Mouse (Mus musculus) embryonic facial prominence, embryonic 14.5 days (tissue): ENCODE measurements around the gene Cntnap2. TPM values are rescaled to one million over a fixed set of nuclear protein-coding genes. Genes with fewer than 3 reads are reported as not detected.

Experiments
- ATAC-seq: fragments of 200-750 bp; cut with Nextera tagmentation; 2 replicates; pipeline ENCODE4 v1.8.0; 2017; ENCODE audit warnings: low read depth, moderate number of reproducible peaks, moderate TSS enrichment
- DNase-seq: peaks from one replicate; pipeline ENCODE4 v3.0.0-alpha.2; 2015; ENCODE audit warnings: low spot score
- H3K27ac ChIP-seq: fragments of 300-500 bp; sonication (generic); replicated peaks from 2 replicates; pipeline ENCODE4 v1.5.1; 2014; ENCODE audit warnings: low read depth, mild to moderate bottlenecking, low read length, moderate library complexity
- H3K27me3 ChIP-seq: fragments of 300-500 bp; sonication (generic); replicated peaks from 2 replicates; pipeline ENCODE4 v1.6.1; 2014; ENCODE audit warnings: low read length; ENCODE audit not compliant: control insufficient read depth, insufficient read depth
- H3K36me3 ChIP-seq: fragments of 300-500 bp; sonication (generic); 2 replicates; pipeline ENCODE4 v1.6.1; 2014; ENCODE audit warnings: low read length, mixed read lengths; ENCODE audit not compliant: control insufficient read depth, insufficient read depth
- H3K4me1 ChIP-seq: fragments of 300-500 bp; sonication (generic); 2 replicates; pipeline ENCODE4 v1.6.1; 2014; ENCODE audit warnings: antibody characterized with exemption, low read length; ENCODE audit not compliant: control insufficient read depth, insufficient read depth
- H3K4me2 ChIP-seq: fragments of 300-500 bp; sonication (generic); 2 replicates; pipeline ENCODE4 v1.6.1; 2014; ENCODE audit warnings: low read depth, mild to moderate bottlenecking, low read length, moderate library complexity, mixed read lengths
- H3K4me3 ChIP-seq: fragments of 300-500 bp; sonication (generic); 2 replicates; pipeline ENCODE4 v1.5.1; 2014; ENCODE audit warnings: low read depth, mild to moderate bottlenecking, low read length
- H3K9ac ChIP-seq: fragments of 300-500 bp; sonication (generic); 2 replicates; pipeline ENCODE4 v1.6.1; 2014; ENCODE audit warnings: low read depth, mild to moderate bottlenecking, low read length, moderate library complexity, mixed read lengths
- H3K9me3 ChIP-seq: fragments of 300-500 bp; sonication (generic); 2 replicates; pipeline ENCODE4 v1.6.1; 2016; ENCODE audit warnings: low read length; ENCODE audit not compliant: control insufficient read depth
- WGBS: fragments of 180-500 bp; shearing (Covaris S2); extraction: QIAGEN DNeasy Blood & Tissue Kit; methylation state at CpG from one replicate; pipeline ENCODE4 v1.1.7; 2014; 5-methylcytosine and 5-hydroxymethylcytosine counted together
- polyA plus RNA-seq: library from polyadenylated mRNA; unstranded; fragments of >200 nt; fragmentation: Nextera tagmentation; extraction: Ambion mirVana; gene quantifications from 2 replicates; pipeline ENCODE4 v1.2.1, GENCODE M21; 2014

The Cntnap2 gene
- polyA plus RNA-seq, 1 experiment from 2014 or later, result 2.3 TPM

GRCm38 (mm10) chr6:47043586-47043985 is 1984.4 kb downstream of the Cntnap2 start:
- DNase-seq, result no peak
- Histone ChIP-seq H3K4me3 (no peak overlapping the region), H3K4me1 (no peaks in the 10 kb centered on the region), H3K36me3 (no peaks in the 10 kb centered on the region), H3K27me3 (0 out of 2 replicates have a peak, but pooled peaks cover 5% of the 10 kb centered on the region), H3K9ac (no peak overlapping the region), H3K27ac (no peak overlapping the region), H3K4me2 (no peak overlapping the region), H3K9me3 (no peaks in the 10 kb centered on the region)
- WGBS, result 68% methylated on average over 1 of the region's 1 CpGs
- no peak for ATAC-seq

DNA sequence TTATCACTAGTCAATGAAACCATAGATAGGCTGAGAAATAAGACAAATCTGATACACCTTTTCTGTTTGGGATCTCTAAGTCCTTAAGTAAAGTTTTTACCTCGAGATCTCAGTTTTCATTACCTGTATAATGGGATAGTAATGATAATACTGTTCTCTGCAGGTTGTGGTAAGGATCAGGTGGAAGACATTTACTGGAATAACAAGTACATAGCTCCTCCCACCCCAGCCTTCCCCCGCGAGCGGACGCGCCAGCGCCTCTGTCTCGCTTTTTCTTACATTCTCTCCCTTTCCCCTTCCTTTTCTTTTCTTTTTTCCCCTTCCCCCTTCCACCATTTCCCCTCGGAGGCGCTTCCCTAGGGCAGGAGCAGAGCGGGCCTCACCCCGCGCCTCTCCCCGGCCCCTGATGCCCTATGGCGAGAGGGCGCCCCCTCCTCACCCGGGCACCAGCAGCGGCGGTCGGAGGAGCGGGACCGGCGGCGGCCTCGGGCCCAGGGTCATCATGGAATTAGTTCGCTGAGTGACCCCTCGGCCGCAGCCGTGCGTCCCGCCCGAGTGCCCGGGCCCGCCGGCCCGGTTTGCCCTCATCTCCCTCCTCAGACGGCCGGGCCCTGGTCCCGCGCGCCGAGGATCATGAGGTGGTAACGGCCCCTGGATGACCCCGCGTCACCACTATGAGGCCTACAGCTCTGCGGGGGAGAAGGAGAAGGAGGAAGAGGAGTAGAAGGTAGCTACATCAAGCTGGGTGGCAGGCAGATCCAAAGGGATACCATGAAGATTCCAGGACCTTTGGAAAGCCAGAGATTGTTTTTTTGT is 1985.4 kb downstream of the Cntnap2 start:
- ATAC-seq (no peak), DNase-seq (no peak)
- Histone ChIP-seq H3K4me2 (peak overlapping the region; percentile 61), H3K36me3 (no peaks in the 10 kb centered on the region), H3K27me3 (0 out of 2 replicates have a peak, but pooled peaks cover 5% of the 10 kb centered on the region), H3K9ac (peak overlapping the region; percentile 51; the same call in 1 of the 2 replicates), H3K4me1 (no peaks in the 10 kb centered on the region), H3K9me3 (no peaks in the 10 kb centered on the region), H3K4me3 (peak overlapping the region; percentile 40), H3K27ac (no peak overlapping the region)
- 3% methylated on average over 46 of the region's 46 CpGs for WGBS

GRCm38 (mm10) chr6:47049051-47049450 is 1989.9 kb downstream of the Cntnap2 start:
- Histone ChIP-seq H3K4me3 (no peak overlapping the region), H3K36me3 (no peaks in the 10 kb centered on the region), H3K4me2 (no peak overlapping the region), H3K27me3 (0 out of 2 replicates have a peak, but pooled peaks cover 5% of the 10 kb centered on the region), H3K9me3 (no peaks in the 10 kb centered on the region), H3K27ac (no peak overlapping the region), H3K4me1 (no peaks in the 10 kb centered on the region), H3K9ac (no peak overlapping the region)
- ATAC-seq (no peak), DNase-seq (no peak)
- WGBS, result 46% methylated on average over 5 of the region's 5 CpGs

GRCm38 (mm10) chr6:47050319-47051222 is 1991.4 kb downstream of the Cntnap2 start:
- Histone ChIP-seq H3K27me3 (no peaks in the 10 kb centered on the region), H3K9me3 (no peaks in the 10 kb centered on the region), H3K27ac (no peak overlapping the region), H3K9ac (no peak overlapping the region), H3K4me1 (no peaks in the 10 kb centered on the region), H3K4me3 (no peak overlapping the region), H3K36me3 (no peaks in the 10 kb centered on the region), H3K4me2 (no peak overlapping the region)
- ATAC-seq (no peak), DNase-seq (peak; percentile 13)
- 65% methylated on average over 7 of the region's 7 CpGs for WGBS

DNA sequence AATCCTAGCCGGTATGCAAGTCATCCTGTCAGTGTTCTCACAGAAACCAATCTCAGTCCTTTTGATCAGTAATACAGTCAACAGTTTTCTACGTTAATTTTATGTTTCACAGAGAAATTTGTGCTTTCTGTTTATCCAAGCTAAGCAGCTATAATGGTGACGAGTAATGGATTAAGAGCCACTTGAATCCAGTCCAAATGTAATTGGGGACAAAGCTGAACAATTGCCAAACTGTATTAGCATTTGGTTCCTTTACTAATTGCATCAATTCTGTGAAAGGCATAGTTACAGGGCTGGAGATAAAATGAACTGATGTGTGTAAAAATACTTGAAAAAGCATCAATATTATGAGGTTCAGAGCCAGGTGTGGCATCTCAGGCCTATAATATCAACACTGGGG is 2002.2 kb downstream of the Cntnap2 start:
- no peaks in the 10 kb centered on the region for H3K4me1 ChIP-seq
- WGBS, result 79% methylated on average over 3 of the region's 3 CpGs
- H3K36me3 ChIP-seq, result no peaks in the 10 kb centered on the region
- ATAC-seq (no peak), DNase-seq (no peak)
- no peak overlapping the region for H3K4me3 ChIP-seq
- no peak overlapping the region for H3K4me2 ChIP-seq
- H3K9me3 ChIP-seq, result no peaks in the 10 kb centered on the region
- H3K9ac ChIP-seq, result no peak overlapping the region
- H3K27ac ChIP-seq, result no peak overlapping the region
- H3K27me3 ChIP-seq, result no peaks in the 10 kb centered on the region

DNA sequence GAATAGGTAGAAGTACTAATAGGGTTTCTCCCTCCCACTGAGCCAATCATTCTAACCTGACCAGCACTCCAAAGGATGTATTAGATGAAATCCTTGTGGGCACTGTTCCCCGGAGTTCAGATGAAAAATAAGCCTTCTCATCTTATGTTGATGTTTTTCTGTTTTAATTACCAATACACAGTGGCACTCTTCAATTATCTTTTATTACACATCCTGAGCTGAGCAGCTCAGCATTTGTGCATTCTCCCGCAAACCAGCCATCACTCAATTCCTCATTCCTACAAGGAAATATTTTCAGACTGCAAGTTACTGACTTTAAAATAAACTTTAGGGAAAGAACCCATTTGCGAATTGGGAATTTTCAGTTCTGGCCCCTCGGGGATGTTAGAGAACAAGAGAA is 2030.8 kb downstream of the Cntnap2 start:
- no peak for ATAC-seq
- 66% methylated on average over 4 of the region's 4 CpGs for WGBS
- no peaks in the 10 kb centered on the region for H3K27me3 ChIP-seq
- no peaks in the 10 kb centered on the region for H3K4me1 ChIP-seq
- no peaks in the 10 kb centered on the region for H3K9me3 ChIP-seq
- no peak overlapping the region for H3K4me2 ChIP-seq
- DNase-seq, result peak; percentile 14
- no peaks in the 10 kb centered on the region for H3K36me3 ChIP-seq
- H3K9ac ChIP-seq, result no peak overlapping the region
- no peak overlapping the region for H3K4me3 ChIP-seq
- no peak overlapping the region for H3K27ac ChIP-seq

- ATAC-seq (no peak), DNase-seq (no peak)
- Histone ChIP-seq H3K9me3 (no peaks in the 10 kb centered on the region), H3K27ac (no peak overlapping the region), H3K36me3 (no peaks in the 10 kb centered on the region), H3K4me1 (no peaks in the 10 kb centered on the region), H3K4me3 (no peak overlapping the region), H3K27me3 (no peaks in the 10 kb centered on the region), H3K9ac (no peak overlapping the region), H3K4me2 (no peak overlapping the region)
- 67% methylated on average over 1 of the region's 1 CpGs for WGBS
These were observed 2045.8 kb downstream of the Cntnap2 start for GRCm38 (mm10) chr6:47104951-47105350.

- 36% methylated on average over 6 of the region's 6 CpGs for WGBS
- H3K4me3 ChIP-seq, result no peak overlapping the region
- no peaks in the 10 kb centered on the region for H3K27me3 ChIP-seq
- H3K27ac ChIP-seq, result no peak overlapping the region
- H3K4me2 ChIP-seq, result no peak overlapping the region
- H3K4me1 ChIP-seq, result no peaks in the 10 kb centered on the region
- no peaks in the 10 kb centered on the region for H3K9me3 ChIP-seq
- no peaks in the 10 kb centered on the region for H3K36me3 ChIP-seq
- ATAC-seq (no peak), DNase-seq (no peak)
- no peak overlapping the region for H3K9ac ChIP-seq
These were observed 2050.5 kb downstream of the Cntnap2 start for GRCm38 (mm10) chr6:47109582-47110220.
